Mouse (Mus musculus): ENCODE measurements around the gene Crtam. TPM values are rescaled to one million over a fixed set of nuclear protein-coding genes. Genes with fewer than 3 reads are reported as not detected.

Crtam gene
- total and polyA plus RNA-seq, 3 experiments = not detected

GRCm38 (mm10) chr9:41038150-41038664 lies 33.8 kb upstream of the Crtam start:
- TF ChIP-seq MXI1 (IDR thresholded peaks at IDR 0.05; ENCODE audit: low read depth, low read length) (no peak), E2F4 (IDR thresholded peaks at IDR 0.05; ENCODE audit: insufficient replicate concordance, low read depth, low read length) (no peak), POLR2A (IDR thresholded peaks at IDR 0.05; ENCODE audit: low read depth, low read length) (no peak), POLR2AphosphoS2 (IDR thresholded peaks at IDR 0.05; ENCODE audit: low read depth, low read length) (no peak), ETS1 (conservative IDR thresholded peaks at IDR 0.05; ENCODE audit: low read depth, low read length) (no peak), TCF12 (IDR thresholded peaks at IDR 0.05; ENCODE audit: low read depth, low read length) (no peak), ZC3H11A (IDR thresholded peaks at IDR 0.05; ENCODE audit: low read depth, low read length) (no peak), CHD2 (IDR thresholded peaks at IDR 0.05; ENCODE audit: low read length) (no peak), MAX (IDR thresholded peaks at IDR 0.05; ENCODE audit: low read length) (no peak), ZKSCAN1 (IDR thresholded peaks at IDR 0.05; ENCODE audit: borderline replicate concordance, low read depth, low read length) (no peak), IRF4 (IDR thresholded peaks at IDR 0.05; ENCODE audit: low read depth, low read length) (no peak), KAT2A (IDR thresholded peaks at IDR 0.05; ENCODE audit: insufficient replicate concordance, low read length) (no peak), BHLHE40 (IDR thresholded peaks at IDR 0.05; ENCODE audit: low read depth, low read length) (no peak), RAD21 (IDR thresholded peaks at IDR 0.05; ENCODE audit: low read depth, low read length) (no peak), RCOR1 (conservative IDR thresholded peaks at IDR 0.05; ENCODE audit: low read depth, low read length) (no peak)
- no peaks in the 10 kb centered on the region for H3K27me3 ChIP-seq (replicated peaks)
- dilution Hi-C loops (cut with MboI; ENCODE audit: extremely low pct_ligation_motif_present, extremely low pct_unique_long_range_greater_than_20kb, low sequenced_read_pairs) = no loop called here
- H3K4me1 ChIP-seq (ENCODE audit: control insufficient read depth in 1 of 2, insufficient read depth in 2 of 2) = no peaks in the 10 kb centered on the region
- in situ Hi-C loops (cut with MboI; ENCODE audit: low pct_ligation_motif_present, low pct_unique_long_range_greater_than_20kb, low sequenced_read_pairs) = no loop called here
- H3K9ac ChIP-seq (ENCODE audit: insufficient read depth, low read depth) = no peak overlapping the region
- no peak overlapping the region for H3K4me3 ChIP-seq (replicated peaks in 1 of 3; ENCODE audit: low read depth in 2 of 3, low read length in 2 of 3, poor library complexity in 1 of 3)
- no peak for DNase-seq (ENCODE audit: extremely low read depth)
- H3K79me2 ChIP-seq (replicated peaks; ENCODE audit: control insufficient read depth, extremely low read depth, insufficient read depth, poor library complexity, severe bottlenecking) = no peaks in the 10 kb centered on the region
- H3K36me3 ChIP-seq (replicated peaks in 1 of 2; ENCODE audit: control insufficient read depth in 1 of 2, insufficient read depth in 1 of 2, low read length in 1 of 2) = peaks cover 10 to 34% of the 10 kb centered on the region in 2 experiments
- no peaks in the 10 kb centered on the region for H3K9me3 ChIP-seq (replicated peaks; ENCODE audit: low read length)
- no peak overlapping the region for H3K27ac ChIP-seq (ENCODE audit: insufficient read depth, low read depth)
- no peak overlapping the region for H3K4me2 ChIP-seq (ENCODE audit: insufficient read depth, low read depth, poor library complexity, severe bottlenecking)

GRCm38 (mm10) chr9:41031590-41032489 lies 27.4 kb upstream of the Crtam start:
- Histone ChIP-seq H3K27ac (ENCODE audit: insufficient read depth, low read depth) (no peak overlapping the region), H3K4me1 (ENCODE audit: control insufficient read depth in 1 of 2, insufficient read depth in 2 of 2) (no peaks in the 10 kb centered on the region), H3K79me2 (replicated peaks; ENCODE audit: control insufficient read depth, extremely low read depth, insufficient read depth, poor library complexity, severe bottlenecking) (no peaks in the 10 kb centered on the region), H3K9me3 (replicated peaks; ENCODE audit: low read length) (no peaks in the 10 kb centered on the region), H3K9ac (ENCODE audit: insufficient read depth, low read depth) (no peak overlapping the region), H3K27me3 (replicated peaks) (no peaks in the 10 kb centered on the region), H3K36me3 (replicated peaks in 1 of 2; ENCODE audit: control insufficient read depth in 1 of 2, insufficient read depth in 1 of 2, low read length in 1 of 2) (peaks cover 5 to 38% of the 10 kb centered on the region in 2 experiments), H3K4me3 (replicated peaks in 1 of 3; ENCODE audit: low read depth in 2 of 3, low read length in 2 of 3, poor library complexity in 1 of 3) (no peak overlapping the region), H3K4me2 (ENCODE audit: insufficient read depth, low read depth, poor library complexity, severe bottlenecking) (no peak overlapping the region)
- DNase-seq (ENCODE audit: extremely low read depth) = no peak
- dilution Hi-C loops (cut with MboI; ENCODE audit: extremely low pct_ligation_motif_present, extremely low pct_unique_long_range_greater_than_20kb, low sequenced_read_pairs) (no loop called here), in situ Hi-C loops (cut with MboI; ENCODE audit: low pct_ligation_motif_present, low pct_unique_long_range_greater_than_20kb, low sequenced_read_pairs) (no loop called here)
- TF ChIP-seq EP300 (IDR thresholded peaks at IDR 0.05; ENCODE audit: low read length) (no peak), USF1 (IDR thresholded peaks at IDR 0.05; ENCODE audit: low read depth, low read length) (no peak), POLR2A (IDR thresholded peaks at IDR 0.05; ENCODE audit: low read depth, low read length) (no peak), IRF4 (IDR thresholded peaks at IDR 0.05; ENCODE audit: low read depth, low read length) (no peak), ELF1 (IDR thresholded peaks at IDR 0.05; ENCODE audit: low read depth, low read length) (no peak), SIN3A (IDR thresholded peaks at IDR 0.05; ENCODE audit: low read length) (no peak), PAX5 (IDR thresholded peaks at IDR 0.05; ENCODE audit: low read length) (no peak), TCF12 (IDR thresholded peaks at IDR 0.05; ENCODE audit: low read depth, low read length) (no peak), KAT2A (IDR thresholded peaks at IDR 0.05; ENCODE audit: insufficient replicate concordance, low read length) (no peak), NRF1 (IDR thresholded peaks at IDR 0.05; ENCODE audit: low read depth, low read length) (no peak), MYC (IDR thresholded peaks at IDR 0.05; ENCODE audit: low read depth, low read length) (no peak), E2F4 (IDR thresholded peaks at IDR 0.05; ENCODE audit: insufficient replicate concordance, low read depth, low read length) (no peak), ZC3H11A (IDR thresholded peaks at IDR 0.05; ENCODE audit: low read depth, low read length) (no peak), ZNF384 (IDR thresholded peaks at IDR 0.05; ENCODE audit: low read depth, low read length) (no peak), JUND (conservative IDR thresholded peaks at IDR 0.05; ENCODE audit: low read depth, low read length) (no peak), CHD2 (IDR thresholded peaks at IDR 0.05; ENCODE audit: low read length) (no peak), MXI1 (IDR thresholded peaks at IDR 0.05; ENCODE audit: low read depth, low read length) (no peak)

Measured in CH12.LX (cell line).